Mouse (Mus musculus) limb, embryonic 14.5 days (tissue): ENCODE data around the gene Tmcc1. TPM values are rescaled to one million over a fixed set of nuclear protein-coding genes. Genes with fewer than 3 reads are reported as not detected.
"Not testable (repeated sequence)": the region's sequence is repeated elsewhere in the genome, so short reads cannot be mapped to it uniquely, and the experiment has no call there.

ENCODE experiments used
- ATAC-seq: fragments of 200-750 bp; cut with Nextera tagmentation; 2 replicates; pipeline ENCODE4 v1.8.0; 2017; ENCODE audit warnings: low read depth, moderate number of reproducible peaks, moderate TSS enrichment; ENCODE audit not compliant: low FRiP score
- DNase-seq: peaks from one replicate; pipeline ENCODE4 v3.0.0-alpha.2; 2015; ENCODE audit warnings: low spot score
- H3K27ac ChIP-seq: fragments of 300-500 bp; sonication (generic); replicated peaks from 2 replicates; pipeline ENCODE4 v1.5.1; 2014; ENCODE audit warnings: low read depth, mild to moderate bottlenecking, low read length, moderate library complexity, mixed read lengths
- H3K27me3 ChIP-seq: fragments of 300-500 bp; sonication (generic); 2 replicates; pipeline ENCODE4 v1.6.1; 2014; ENCODE audit warnings: low read length, mixed read lengths; ENCODE audit not compliant: control insufficient read depth, insufficient read depth
- H3K36me3 ChIP-seq: fragments of 300-500 bp; sonication (generic); 2 replicates; pipeline ENCODE4 v1.6.1; 2014; ENCODE audit warnings: mild to moderate bottlenecking, low read length, moderate library complexity, mixed read lengths; ENCODE audit not compliant: control insufficient read depth, insufficient read depth
- H3K4me1 ChIP-seq: fragments of 300-500 bp; sonication (generic); 2 replicates; pipeline ENCODE4 v1.6.1; 2014; ENCODE audit warnings: antibody characterized with exemption, low read length, mixed read lengths; ENCODE audit not compliant: control insufficient read depth, insufficient read depth
- H3K4me2 ChIP-seq: fragments of 300-500 bp; sonication (generic); replicated peaks from 2 replicates; pipeline ENCODE4 v1.6.1; 2014; ENCODE audit warnings: low read depth, mild to moderate bottlenecking, low read length, moderate library complexity; ENCODE audit not compliant: severe bottlenecking
- H3K4me3 ChIP-seq: fragments of 300-500 bp; sonication (generic); replicated peaks from 2 replicates; pipeline ENCODE4 v1.5.1; 2014; ENCODE audit warnings: low read length
- H3K9ac ChIP-seq: fragments of 300-500 bp; sonication (generic); 2 replicates; pipeline ENCODE4 v1.6.1; 2014; ENCODE audit warnings: mild to moderate bottlenecking, low read depth, low read length, moderate library complexity; ENCODE audit not compliant: severe bottlenecking
- H3K9me3 ChIP-seq: fragments of 300-500 bp; sonication (generic); 2 replicates; pipeline ENCODE4 v1.6.1; 2016; ENCODE audit warnings: low read length; ENCODE audit not compliant: control insufficient read depth
- POLR2A ChIP-seq: fragments of 200-500 bp; IDR thresholded peaks from 2 replicates; pipeline ENCODE4 v1.8.0; 2012; ENCODE audit warnings: inconsistent platforms, mild to moderate bottlenecking, moderate library complexity, borderline replicate concordance; ENCODE audit not compliant: insufficient read depth, insufficient read length; ENCODE audit errors: extremely low read depth
- WGBS: fragments of 180-500 bp; shearing (Covaris S2); extraction: QIAGEN DNeasy Blood & Tissue Kit; methylation state at CpG from one replicate; pipeline ENCODE4 v1.1.7; 2014; 5-methylcytosine and 5-hydroxymethylcytosine counted together
- polyA plus RNA-seq, 2 experiments: library from polyadenylated mRNA; depleted of rRNA in 1 of 2; stranded (reverse) in 1 of 2; unstranded in 1 of 2; fragments of >200 nt; fragmentation: Nextera tagmentation in 1 of 2; extraction: Ambion mirVana in 1 of 2; gene quantifications; 2 replicates each; pipeline versions ENCODE4 v1.2.1 to v1.2.3; 2012 to 2014

Tmcc1 gene
- polyA plus RNA-seq, 2 experiments = 11.1 to 23.4 TPM

DNA sequence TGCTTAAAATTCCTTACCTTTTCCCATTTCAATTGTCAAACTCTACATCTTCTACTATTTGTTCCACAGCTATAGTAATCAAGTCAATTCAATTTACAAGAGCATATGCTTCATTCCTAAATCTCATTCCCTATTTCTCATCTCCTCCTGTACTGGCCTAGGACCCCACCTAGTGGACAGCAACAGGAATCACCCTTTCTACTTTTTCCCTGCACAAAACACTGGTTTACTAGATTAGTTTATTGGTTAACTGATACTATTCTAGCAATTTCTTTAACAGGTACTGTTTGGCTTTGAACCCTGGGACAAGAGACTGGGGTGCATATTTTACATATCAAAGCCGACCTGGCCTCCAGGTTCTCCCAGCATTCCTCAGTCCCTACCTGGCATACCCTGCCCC, 64.6 kb downstream of the Tmcc1 start:
- Histone ChIP-seq H3K9ac (no peak overlapping the region), H3K9me3 (no peaks in the 10 kb centered on the region), H3K4me1 (no peaks in the 10 kb centered on the region), H3K4me3 (no peak overlapping the region), H3K36me3 (peaks cover 8% of the 10 kb centered on the region; the same call in 1 of the 2 replicates), H3K27me3 (no peaks in the 10 kb centered on the region), H3K4me2 (no peak overlapping the region), H3K27ac (no peak overlapping the region)
- WGBS = 4% methylated on average over 1 of the region's 1 CpGs
- ATAC-seq (no peak), DNase-seq (no peak)
- TF ChIP-seq POLR2A = no peak

DNA sequence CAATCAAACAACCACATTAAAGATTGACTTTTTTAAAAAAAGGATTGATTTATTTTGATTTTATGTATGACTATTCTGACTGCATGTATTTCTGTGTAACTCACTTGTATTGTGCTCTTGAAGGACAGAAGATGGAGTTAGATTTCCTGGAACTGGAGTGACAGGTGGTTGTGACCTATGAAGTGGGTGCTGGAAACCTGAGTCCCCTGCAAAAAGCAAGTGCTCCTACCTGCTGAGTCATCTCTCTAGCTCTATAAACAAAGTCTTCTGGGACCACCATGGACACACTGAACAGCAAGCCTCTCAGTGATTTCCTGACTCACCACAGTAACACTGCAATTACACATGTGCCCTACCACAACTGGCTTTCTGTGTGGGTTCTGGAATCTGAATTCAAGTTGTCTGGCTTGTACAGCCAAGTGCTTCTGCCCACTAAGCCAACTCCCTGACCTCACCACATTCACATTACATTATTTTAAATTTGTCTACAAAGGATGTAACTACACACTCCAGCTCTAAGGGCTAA, 65.3 kb downstream of the Tmcc1 start:
- H3K9me3 ChIP-seq = no peaks in the 10 kb centered on the region

DNA sequence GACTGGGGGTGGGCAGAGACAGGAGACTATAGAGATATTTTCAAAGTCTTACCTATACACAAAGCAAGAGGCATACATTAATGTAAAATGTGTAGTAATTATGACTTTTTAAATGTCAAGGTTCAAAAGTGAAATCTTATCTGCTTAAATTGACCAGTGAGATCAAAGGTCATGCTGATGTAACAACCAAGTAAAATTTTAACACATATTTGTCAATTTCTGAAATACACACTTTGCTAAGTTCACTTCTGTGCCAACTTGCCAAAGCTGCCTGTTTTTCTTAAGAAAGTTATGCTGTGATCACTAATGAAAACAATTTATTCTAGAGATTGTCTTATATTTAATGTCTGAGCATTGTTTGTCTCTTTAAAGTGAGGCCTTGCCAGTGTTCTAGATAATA, 66.7 kb downstream of the Tmcc1 start:
- DNase-seq (no peak), ATAC-seq (no peak)
- Histone ChIP-seq H3K4me1 (no peaks in the 10 kb centered on the region), H3K4me2 (no peak overlapping the region), H3K36me3 (peaks cover 8% of the 10 kb centered on the region), H3K9me3 (no peaks in the 10 kb centered on the region), H3K27me3 (no peaks in the 10 kb centered on the region), H3K9ac (no peak overlapping the region), H3K4me3 (no peak overlapping the region), H3K27ac (no peak overlapping the region)
- no peak for TF ChIP-seq POLR2A

More for the DNA sequence above, 65.3 kb downstream of the Tmcc1 start:
- Histone ChIP-seq H3K27me3 (no peaks in the 10 kb centered on the region), H3K9ac (no peak overlapping the region), H3K36me3 (0 out of 2 replicates have a peak, but pooled peaks cover 6% of the 10 kb centered on the region), H3K27ac (no peak overlapping the region), H3K4me1 (no peaks in the 10 kb centered on the region), H3K4me2 (no peak overlapping the region), H3K4me3 (no peak overlapping the region)
- DNase-seq (no peak), ATAC-seq (no peak)
- TF ChIP-seq POLR2A = no peak

DNA sequence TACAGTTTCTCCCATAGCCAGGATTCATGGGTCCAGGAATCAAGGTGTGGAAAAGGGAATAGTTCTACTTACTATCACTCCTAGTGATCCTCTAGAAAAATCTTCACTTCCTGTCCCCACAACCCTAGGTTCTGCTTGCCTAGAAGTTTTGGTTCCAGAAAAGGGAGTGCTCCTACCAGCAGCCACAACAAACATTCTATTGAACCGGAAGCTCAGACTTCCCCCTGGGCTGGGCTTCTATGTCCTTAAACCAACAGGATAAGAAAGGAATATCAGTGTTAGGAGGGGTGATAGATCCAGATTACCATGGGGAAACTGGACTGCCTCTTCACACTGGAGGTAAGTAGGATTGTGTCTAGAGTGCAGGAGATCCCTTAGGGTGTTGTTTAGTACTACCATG, 70.4 kb downstream of the Tmcc1 start:
- TF ChIP-seq POLR2A = no peak
- DNase-seq (no peak), ATAC-seq (no peak)
- Histone ChIP-seq H3K27me3 (no peaks in the 10 kb centered on the region), H3K4me1 (no peaks in the 10 kb centered on the region), H3K4me3 (no peak overlapping the region), H3K4me2 (no peak overlapping the region), H3K9me3 (no peaks in the 10 kb centered on the region), H3K9ac (no peak overlapping the region), H3K36me3 (peaks cover 11% of the 10 kb centered on the region), H3K27ac (no peak overlapping the region)
- 100% methylated on average over 1 of the region's 1 CpGs for WGBS

DNA sequence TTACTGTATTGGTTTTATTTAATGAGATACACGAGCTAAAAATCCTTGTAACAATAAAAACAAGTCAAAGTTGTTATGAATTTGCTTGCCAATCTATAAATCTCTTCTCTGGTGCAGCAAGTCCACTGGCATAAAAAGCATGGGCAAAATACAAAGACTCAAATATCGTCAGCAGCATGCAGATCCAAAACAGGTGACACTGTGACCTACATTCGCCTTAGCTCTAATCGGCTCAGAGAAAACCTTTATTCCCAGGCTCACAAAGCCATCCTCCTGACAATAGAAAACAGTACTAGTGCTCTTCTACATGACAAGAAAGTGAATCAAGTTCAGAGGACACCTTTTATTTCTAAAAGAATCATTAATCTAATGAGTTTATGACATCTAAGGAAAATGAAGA, 73.6 kb downstream of the Tmcc1 start:
- H3K9ac ChIP-seq = no peak overlapping the region
- H3K27me3 ChIP-seq = no peaks in the 10 kb centered on the region
- 65% methylated on average over 4 of the region's 4 CpGs for WGBS
- ATAC-seq (no peak), DNase-seq (no peak)
- H3K9me3 ChIP-seq = no peaks in the 10 kb centered on the region
- H3K4me1 ChIP-seq = no peaks in the 10 kb centered on the region
- no peak for TF ChIP-seq POLR2A
- no peak overlapping the region for H3K27ac ChIP-seq
- H3K4me2 ChIP-seq = no peak overlapping the region
- no peak overlapping the region for H3K4me3 ChIP-seq
- peaks cover 11% of the 10 kb centered on the region for H3K36me3 ChIP-seq

DNA sequence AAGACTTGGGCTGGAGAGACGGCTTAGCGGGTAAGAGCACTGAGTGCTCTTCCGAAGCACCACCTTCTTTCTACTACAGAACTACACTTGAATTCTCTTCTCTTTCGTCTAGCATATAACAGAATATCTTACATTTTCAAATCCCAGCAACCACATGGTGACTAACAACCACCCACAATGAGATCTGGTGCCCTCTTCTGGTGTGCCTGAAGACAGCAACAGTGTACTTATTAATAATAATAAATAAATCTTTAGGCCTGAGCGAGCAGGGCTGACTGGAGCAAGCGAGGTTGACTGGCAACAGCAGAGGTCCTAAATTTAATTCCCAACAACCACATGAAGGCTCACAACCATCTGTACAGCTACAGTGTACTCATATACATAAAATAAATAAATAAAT, 76.7 kb downstream of the Tmcc1 start:
- not testable (repeated sequence) for H3K4me3 ChIP-seq, H3K36me3 ChIP-seq, H3K27me3 ChIP-seq, ATAC-seq, H3K9ac ChIP-seq, H3K9me3 ChIP-seq, DNase-seq, H3K4me1 ChIP-seq, H3K27ac ChIP-seq, H3K4me2 ChIP-seq
- WGBS = 91% methylated on average over 6 of the region's 6 CpGs
